Mouse (Mus musculus): ENCODE data around the gene Lxn. TPM values are rescaled to one million over a fixed set of nuclear protein-coding genes. Genes with fewer than 3 reads are reported as not detected.

Gene Lxn
- polyA plus RNA-seq (2014; fragmentation: Nextera tagmentation; extraction: Ambion mirVana) = 102 and 106 TPM in 2 replicates

DNA sequence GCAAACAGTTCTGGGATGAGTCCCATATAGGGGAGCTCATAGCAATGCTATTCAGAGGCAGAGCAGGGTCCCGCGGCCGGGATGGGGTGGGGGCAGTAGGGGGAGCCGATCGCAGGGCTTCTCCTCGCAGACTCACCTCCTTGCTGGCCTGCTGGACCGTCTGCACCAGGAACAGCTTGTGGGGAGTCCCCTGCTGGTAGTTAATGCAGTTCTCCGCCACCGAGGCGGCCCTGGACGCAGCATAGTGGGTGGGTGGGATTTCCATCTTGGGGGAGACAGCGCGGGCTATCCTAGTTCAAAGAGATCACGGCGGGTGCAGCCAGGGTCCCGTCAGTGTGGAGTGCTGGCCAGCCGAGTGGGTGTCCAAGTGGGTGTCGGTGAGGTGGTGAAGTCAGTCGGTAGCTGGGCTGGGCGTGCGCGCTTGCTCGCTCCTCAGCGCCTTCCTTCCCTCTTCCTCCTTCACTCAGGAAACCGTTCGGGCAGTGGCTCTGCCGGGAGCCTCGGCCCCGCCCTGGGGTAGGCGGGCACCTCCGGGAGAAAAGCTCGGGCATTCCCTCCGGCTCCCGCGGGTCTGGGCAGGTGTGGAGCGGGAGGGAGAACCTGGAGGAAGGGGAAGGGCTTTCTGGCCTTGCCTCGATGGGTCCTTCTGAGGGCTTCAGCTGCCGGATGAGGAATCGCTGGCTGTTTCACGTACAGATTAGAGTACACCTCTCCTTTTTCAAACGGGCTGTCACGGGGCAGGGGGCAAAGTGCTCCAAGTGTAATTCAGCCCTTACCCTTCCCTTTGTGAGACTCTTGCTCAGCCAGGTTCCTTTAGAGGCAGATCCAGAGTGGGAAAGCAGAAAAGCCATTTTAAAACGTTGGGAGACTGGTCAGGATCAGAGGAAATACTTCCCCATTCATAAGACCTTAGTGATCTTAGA lies at the start of gene Lxn:
TSS of gene Lxn (minus strand) at position 477 of the 923 bp plus-strand sequence.
- H3K27ac ChIP-seq (ENCODE audit: low read depth, low read length) = peak within 1 kb of the TSS; percentile 36; the same call in 1 of the 2 replicates
- H3K9me3 ChIP-seq (ENCODE audit: control insufficient read depth, low read length) = no peaks in the 10 kb centered on the region
- no peaks in the 10 kb centered on the region; the same call in 1 of the 2 replicates for H3K4me1 ChIP-seq (ENCODE audit: control insufficient read depth, insufficient read depth, low read length)
- H3K27me3 ChIP-seq (ENCODE audit: control insufficient read depth, insufficient read depth, low read length) = no peaks in the 10 kb centered on the region
- H3K4me2 ChIP-seq (ENCODE audit: low read depth) = peak within 1 kb of the TSS; percentile 93
- ATAC-seq (ENCODE audit: insufficient read depth, low FRiP score, low TSS enrichment) (peak; percentile 82), DNase-seq (ENCODE audit: low spot score) (peak; percentile 67)
- H3K36me3 ChIP-seq (ENCODE audit: control insufficient read depth, insufficient read depth, low read length) = peaks cover 2% of the 10 kb centered on the region
- 1% methylated on average over 43 of the region's 43 CpGs for WGBS
- H3K4me3 ChIP-seq (ENCODE audit: low read depth, low read length) = peak within 1 kb of the TSS; percentile 54
- H3K9ac ChIP-seq (ENCODE audit: low read length) = peak within 1 kb of the TSS; percentile 64

DNA sequence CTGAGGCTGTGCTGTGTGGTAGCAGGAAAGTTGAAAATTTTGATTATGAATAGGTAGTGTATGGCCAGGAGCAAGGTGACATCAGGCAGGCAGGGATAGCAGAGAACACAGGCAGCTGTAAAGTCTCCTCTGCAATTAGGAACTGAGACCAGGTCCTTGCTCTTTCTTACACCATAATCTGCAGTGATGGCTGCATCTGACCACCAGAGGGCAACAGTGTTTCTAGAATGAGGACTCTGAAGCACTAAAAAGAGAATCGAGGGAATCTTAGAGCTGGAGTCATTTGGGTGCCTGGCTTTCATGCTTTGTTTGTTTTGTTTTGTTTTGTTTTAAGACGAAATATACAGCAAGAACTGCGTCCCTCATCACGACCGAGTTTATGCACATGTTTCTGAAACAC lies 49.1 kb upstream of the Lxn start:
- H3K4me1 ChIP-seq (ENCODE audit: control insufficient read depth, insufficient read depth, low read length) = no peaks in the 10 kb centered on the region; the same call in 1 of the 2 replicates
- no peak overlapping the region for H3K4me3 ChIP-seq (ENCODE audit: low read depth, low read length)
- no peak overlapping the region for H3K27ac ChIP-seq (ENCODE audit: low read depth, low read length)
- H3K36me3 ChIP-seq (ENCODE audit: control insufficient read depth, insufficient read depth, low read length) = no peaks in the 10 kb centered on the region
- WGBS = 5% methylated on average over 5 of the region's 5 CpGs
- ATAC-seq (ENCODE audit: insufficient read depth, low FRiP score, low TSS enrichment) = peak; percentile 58; the same call in 1 of the 2 replicates
- DNase-seq (ENCODE audit: low spot score) = peak; percentile 85
- H3K9ac ChIP-seq (ENCODE audit: low read length) = no peak overlapping the region
- H3K27me3 ChIP-seq (ENCODE audit: control insufficient read depth, insufficient read depth, low read length) = no peaks in the 10 kb centered on the region
- H3K9me3 ChIP-seq (ENCODE audit: control insufficient read depth, low read length) = no peaks in the 10 kb centered on the region
- H3K4me2 ChIP-seq (ENCODE audit: low read depth) = no peak overlapping the region

DNA sequence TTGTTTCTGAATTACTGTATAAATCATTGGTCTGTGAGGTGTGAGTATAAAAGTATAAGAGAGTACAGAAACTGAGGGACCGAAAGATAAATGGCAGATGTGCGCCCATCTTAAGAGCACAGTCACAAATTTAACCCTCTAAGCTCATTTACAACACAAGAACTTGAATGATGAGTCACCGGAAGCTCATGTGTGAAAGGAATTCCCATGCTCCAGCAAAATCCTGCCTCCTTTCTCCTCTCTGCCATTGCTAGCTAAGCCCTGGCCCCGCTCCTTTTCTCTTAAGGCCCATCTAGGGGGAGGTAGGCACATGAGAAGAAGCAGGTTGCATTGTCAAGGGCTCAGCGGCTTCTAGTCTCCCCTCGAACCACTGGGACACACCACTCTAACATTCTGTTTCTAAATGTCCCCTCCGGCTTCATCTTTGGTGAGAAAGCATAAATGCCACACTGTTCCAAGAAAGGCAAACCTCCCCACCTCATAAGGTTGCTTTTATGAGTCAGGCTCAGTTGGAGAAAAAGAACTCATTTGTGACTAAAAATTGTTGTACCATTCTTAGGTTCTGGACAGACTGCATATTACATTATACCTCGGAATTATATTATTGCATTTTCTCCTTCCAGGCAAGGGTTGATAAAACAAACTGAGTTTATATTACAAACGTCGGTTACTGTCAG lies 44.6 kb upstream of the Lxn start:
- Histone ChIP-seq H3K27me3 (ENCODE audit: control insufficient read depth, insufficient read depth, low read length) (no peaks in the 10 kb centered on the region), H3K36me3 (ENCODE audit: control insufficient read depth, insufficient read depth, low read length) (no peaks in the 10 kb centered on the region), H3K9ac (ENCODE audit: low read length) (no peak overlapping the region), H3K4me3 (ENCODE audit: low read depth, low read length) (no peak overlapping the region), H3K4me2 (ENCODE audit: low read depth) (no peak overlapping the region), H3K9me3 (ENCODE audit: control insufficient read depth, low read length) (no peaks in the 10 kb centered on the region), H3K27ac (ENCODE audit: low read depth, low read length) (no peak overlapping the region), H3K4me1 (ENCODE audit: control insufficient read depth, insufficient read depth, low read length) (no peaks in the 10 kb centered on the region)
- ATAC-seq (ENCODE audit: insufficient read depth, low FRiP score, low TSS enrichment) (no peak), DNase-seq (ENCODE audit: low spot score) (no peak)
- 87% methylated on average over 10 of the region's 10 CpGs for WGBS

DNA sequence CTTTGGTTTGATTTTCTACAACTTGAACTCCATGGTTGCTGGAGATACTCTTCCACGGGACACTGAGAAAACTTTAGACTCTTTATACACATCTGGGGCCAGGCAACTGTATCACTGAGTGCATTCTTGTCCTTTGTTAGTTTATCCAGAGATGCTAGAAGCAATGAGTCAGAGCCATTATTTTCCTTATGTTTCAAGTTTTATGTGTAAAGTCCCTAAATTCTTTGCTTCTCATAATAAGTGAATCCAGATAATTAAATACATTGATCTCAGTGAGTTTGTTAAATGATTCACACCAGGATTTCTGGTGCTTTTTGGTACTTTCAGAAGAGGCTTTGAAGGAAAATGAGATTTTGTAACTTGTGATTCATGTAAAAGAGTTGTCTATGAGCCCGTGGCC lies 41.6 kb upstream of the Lxn start:
- Histone ChIP-seq H3K27ac (ENCODE audit: low read depth, low read length) (no peak overlapping the region), H3K36me3 (ENCODE audit: control insufficient read depth, insufficient read depth, low read length) (no peaks in the 10 kb centered on the region), H3K4me2 (ENCODE audit: low read depth) (no peak overlapping the region), H3K4me3 (ENCODE audit: low read depth, low read length) (no peak overlapping the region), H3K9ac (ENCODE audit: low read length) (no peak overlapping the region), H3K9me3 (ENCODE audit: control insufficient read depth, low read length) (no peaks in the 10 kb centered on the region), H3K27me3 (ENCODE audit: control insufficient read depth, insufficient read depth, low read length) (no peaks in the 10 kb centered on the region), H3K4me1 (ENCODE audit: control insufficient read depth, insufficient read depth, low read length) (no peaks in the 10 kb centered on the region)
- ATAC-seq (ENCODE audit: insufficient read depth, low FRiP score, low TSS enrichment) (no peak), DNase-seq (ENCODE audit: low spot score) (no peak)
- WGBS = 74% methylated on average over 2 of the region's 2 CpGs

DNA sequence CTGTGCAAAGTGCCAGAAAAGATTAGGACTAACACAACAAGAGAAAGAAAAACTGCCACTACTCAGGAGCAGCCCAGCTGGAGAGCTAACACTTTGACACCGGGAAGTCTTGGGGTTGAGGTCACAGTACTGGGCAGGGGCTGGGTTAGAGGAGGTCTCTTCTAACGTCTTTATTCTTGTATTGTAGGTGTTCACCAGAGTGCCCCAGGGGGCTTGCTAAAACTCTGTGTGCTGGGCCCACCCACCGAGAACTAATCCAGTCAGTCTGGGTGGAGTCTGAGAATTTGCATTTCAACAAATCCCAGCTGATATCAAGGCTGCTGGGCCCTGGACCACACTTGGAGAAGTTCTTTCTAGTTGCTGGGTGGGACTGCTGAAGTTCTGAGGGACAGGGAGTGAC lies 40.2 kb upstream of the Lxn start:
- ATAC-seq (ENCODE audit: insufficient read depth, low FRiP score, low TSS enrichment) (no peak), DNase-seq (ENCODE audit: low spot score) (no peak)
- no peaks in the 10 kb centered on the region for H3K4me1 ChIP-seq (ENCODE audit: control insufficient read depth, insufficient read depth, low read length)
- no peaks in the 10 kb centered on the region for H3K9me3 ChIP-seq (ENCODE audit: control insufficient read depth, low read length)
- H3K27me3 ChIP-seq (ENCODE audit: control insufficient read depth, insufficient read depth, low read length) = no peaks in the 10 kb centered on the region
- H3K27ac ChIP-seq (ENCODE audit: low read depth, low read length) = no peak overlapping the region
- no peaks in the 10 kb centered on the region for H3K36me3 ChIP-seq (ENCODE audit: control insufficient read depth, insufficient read depth, low read length)
- no peak overlapping the region for H3K4me2 ChIP-seq (ENCODE audit: low read depth)
- no peak overlapping the region for H3K4me3 ChIP-seq (ENCODE audit: low read depth, low read length)
- WGBS = 8% methylated on average over 3 of the region's 3 CpGs
- no peak overlapping the region for H3K9ac ChIP-seq (ENCODE audit: low read length)

DNA sequence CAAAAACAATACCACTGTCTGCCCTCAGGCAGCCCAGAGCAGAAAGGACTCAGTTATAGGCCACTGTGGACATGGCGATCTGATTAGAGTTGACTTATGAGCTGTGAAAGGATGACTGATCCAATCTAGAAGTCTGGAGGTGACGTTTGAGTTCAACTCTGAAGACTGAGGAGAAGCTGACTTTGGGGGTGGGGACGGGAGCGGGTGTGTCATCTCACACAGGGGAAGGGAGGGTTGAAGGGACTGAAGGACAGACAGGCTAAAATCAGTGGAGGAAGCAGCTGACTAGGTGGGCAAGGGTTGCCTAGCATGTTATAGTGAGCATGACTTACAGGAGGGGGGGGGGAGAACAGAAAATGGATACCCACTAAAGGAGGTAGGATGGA lies 35.7 kb upstream of the Lxn start:
- WGBS = 92% methylated on average over 4 of the region's 4 CpGs
- H3K36me3 ChIP-seq (ENCODE audit: control insufficient read depth, insufficient read depth, low read length) = no peaks in the 10 kb centered on the region
- no peak overlapping the region for H3K27ac ChIP-seq (ENCODE audit: low read depth, low read length)
- H3K4me3 ChIP-seq (ENCODE audit: low read depth, low read length) = no peak overlapping the region
- no peaks in the 10 kb centered on the region for H3K9me3 ChIP-seq (ENCODE audit: control insufficient read depth, low read length)
- H3K9ac ChIP-seq (ENCODE audit: low read length) = no peak overlapping the region
- DNase-seq (ENCODE audit: low spot score) (no peak), ATAC-seq (ENCODE audit: insufficient read depth, low FRiP score, low TSS enrichment) (no peak)
- no peaks in the 10 kb centered on the region for H3K4me1 ChIP-seq (ENCODE audit: control insufficient read depth, insufficient read depth, low read length)
- no peak overlapping the region for H3K4me2 ChIP-seq (ENCODE audit: low read depth)
- H3K27me3 ChIP-seq (ENCODE audit: control insufficient read depth, insufficient read depth, low read length) = no peaks in the 10 kb centered on the region

DNA sequence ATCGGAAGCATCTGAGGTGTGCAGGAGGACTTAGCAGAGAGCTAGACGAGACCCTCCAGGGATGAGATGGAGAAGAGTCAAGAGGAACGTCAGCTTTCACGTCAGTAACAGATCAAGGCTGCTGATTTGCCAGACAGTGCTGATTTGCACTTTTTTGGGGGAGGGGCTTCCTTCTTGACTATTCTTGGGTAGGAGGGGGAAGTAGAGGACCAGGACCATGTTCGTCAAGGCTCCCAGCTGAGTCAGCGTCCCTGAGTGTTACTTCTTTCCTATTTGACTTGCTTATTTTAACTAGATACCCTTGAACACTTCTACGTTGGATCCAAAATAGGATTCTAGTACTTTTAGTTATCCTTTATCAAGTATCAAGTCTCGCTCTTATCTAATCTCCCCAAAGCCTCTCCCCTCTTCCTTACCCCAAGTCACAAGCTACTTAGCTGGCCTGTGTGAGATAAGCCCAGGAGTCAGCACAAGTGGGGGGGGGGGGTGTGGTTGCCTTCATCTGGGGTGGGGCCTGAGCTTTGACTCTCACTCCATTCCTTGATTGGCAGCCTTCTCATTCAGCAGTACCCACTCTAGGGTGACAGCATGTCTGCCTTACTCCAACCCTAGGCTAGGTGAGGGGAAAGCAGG lies 35.2 kb upstream of the Lxn start:
- no peaks in the 10 kb centered on the region for H3K36me3 ChIP-seq (ENCODE audit: control insufficient read depth, insufficient read depth, low read length)
- no peak overlapping the region for H3K27ac ChIP-seq (ENCODE audit: low read depth, low read length)
- no peak overlapping the region for H3K9ac ChIP-seq (ENCODE audit: low read length)
- no peak overlapping the region for H3K4me3 ChIP-seq (ENCODE audit: low read depth, low read length)
- 93% methylated on average over 8 of the region's 8 CpGs for WGBS
- ATAC-seq (ENCODE audit: insufficient read depth, low FRiP score, low TSS enrichment) = no peak
- no peak for DNase-seq (ENCODE audit: low spot score)
- no peaks in the 10 kb centered on the region for H3K27me3 ChIP-seq (ENCODE audit: control insufficient read depth, insufficient read depth, low read length)
- H3K4me2 ChIP-seq (ENCODE audit: low read depth) = no peak overlapping the region
- no peaks in the 10 kb centered on the region for H3K9me3 ChIP-seq (ENCODE audit: control insufficient read depth, low read length)
- no peaks in the 10 kb centered on the region for H3K4me1 ChIP-seq (ENCODE audit: control insufficient read depth, insufficient read depth, low read length)

DNA sequence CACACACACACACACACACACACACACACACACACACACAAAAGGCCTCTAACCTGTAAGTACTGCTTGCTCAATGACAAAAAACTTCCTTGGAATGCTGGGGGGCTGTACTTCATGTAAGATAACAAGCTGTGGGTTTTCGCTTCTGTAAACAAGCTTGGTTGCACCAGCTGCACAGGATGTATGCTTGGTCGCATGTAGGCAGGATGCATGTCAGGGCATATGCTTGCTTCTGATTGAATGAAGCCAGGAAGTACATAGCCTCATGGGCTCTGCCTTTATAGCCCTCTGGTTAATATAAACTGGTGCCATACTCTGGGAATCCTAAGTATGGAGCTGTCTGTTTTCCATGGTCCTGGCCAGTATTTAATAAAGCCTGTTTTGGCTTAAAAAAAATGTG lies 34.3 kb upstream of the Lxn start:
- Histone ChIP-seq H3K4me2 (ENCODE audit: low read depth) (no peak overlapping the region), H3K9ac (ENCODE audit: low read length) (no peak overlapping the region), H3K36me3 (ENCODE audit: control insufficient read depth, insufficient read depth, low read length) (no peaks in the 10 kb centered on the region), H3K4me3 (ENCODE audit: low read depth, low read length) (no peak overlapping the region), H3K27ac (ENCODE audit: low read depth, low read length) (no peak overlapping the region), H3K4me1 (ENCODE audit: control insufficient read depth, insufficient read depth, low read length) (no peaks in the 10 kb centered on the region), H3K27me3 (ENCODE audit: control insufficient read depth, insufficient read depth, low read length) (no peaks in the 10 kb centered on the region), H3K9me3 (ENCODE audit: control insufficient read depth, low read length) (no peaks in the 10 kb centered on the region)
- 90% methylated on average over 2 of the region's 2 CpGs for WGBS
- no peak for DNase-seq (ENCODE audit: low spot score)
- ATAC-seq (ENCODE audit: insufficient read depth, low FRiP score, low TSS enrichment) = no peak
